Mouse (Mus musculus) neural tube, embryonic 12.5 days (tissue): Measurements from ENCODE around the gene Avil. TPM values are rescaled to one million over a fixed set of nuclear protein-coding genes. Genes with fewer than 3 reads are reported as not detected.

Experiments
- ATAC-seq: fragments of 200-750 bp; cut with Nextera tagmentation; 2 replicates; pipeline ENCODE4 v1.8.0; 2017; ENCODE audit warnings: low read depth, mild to moderate bottlenecking, moderate TSS enrichment, moderate library complexity; ENCODE audit not compliant: low FRiP score
- H3K27ac ChIP-seq: fragments of 300-500 bp; sonication (generic); 2 replicates; pipeline ENCODE4 v1.5.1; 2016
- H3K27me3 ChIP-seq: fragments of 300-500 bp; sonication (generic); replicated peaks from 2 replicates; pipeline ENCODE4 v1.6.1; 2016; ENCODE audit warnings: mild to moderate bottlenecking
- H3K36me3 ChIP-seq: fragments of 300-500 bp; sonication (generic); 2 replicates; pipeline ENCODE4 v1.6.1; 2016; ENCODE audit warnings: mild to moderate bottlenecking
- H3K4me1 ChIP-seq: fragments of 300-500 bp; sonication (generic); 2 replicates; pipeline ENCODE4 v1.6.1; 2016
- H3K4me2 ChIP-seq: fragments of 300-500 bp; sonication (generic); replicated peaks from 2 replicates; pipeline ENCODE4 v1.6.1; 2016; ENCODE audit warnings: mild to moderate bottlenecking
- H3K4me3 ChIP-seq: fragments of 300-500 bp; sonication (generic); 2 replicates; pipeline ENCODE4 v1.5.1; 2016
- H3K9ac ChIP-seq: fragments of 300-500 bp; sonication (generic); 2 replicates; pipeline ENCODE4 v1.6.1; 2016; ENCODE audit warnings: mild to moderate bottlenecking
- H3K9me3 ChIP-seq: fragments of 300-500 bp; sonication (generic); 2 replicates; pipeline ENCODE4 v1.6.1; 2016; ENCODE audit warnings: mild to moderate bottlenecking
- WGBS: fragments of 180-500 bp; shearing (Covaris S2); methylation state at CpG from one replicate; pipeline ENCODE4 v1.1.7; 2016; 5-methylcytosine and 5-hydroxymethylcytosine counted together
- polyA plus RNA-seq: library from polyadenylated mRNA; unstranded; fragments of >200 nt; fragmentation: Nextera tagmentation; extraction: Ambion mirVana; gene quantifications from 2 replicates; pipeline ENCODE4 v1.2.1, GENCODE M21; 2016

The Avil gene
- polyA plus RNA-seq, 1 experiment from 2014 or later, result 10.0 TPM

GRCm38 (mm10) chr10:127001297-127001696, 788 bp downstream of the Avil start:
- no peak for ATAC-seq
- peaks cover 29% of the 10 kb centered on the region for H3K36me3 ChIP-seq
- 86% methylated on average over 9 of the region's 9 CpGs for WGBS
- no peak overlapping the region for H3K9ac ChIP-seq
- H3K27me3 ChIP-seq, result no peaks in the 10 kb centered on the region
- no peak overlapping the region for H3K4me3 ChIP-seq
- H3K27ac ChIP-seq, result no peak overlapping the region
- no peak overlapping the region for H3K4me2 ChIP-seq
- no peaks in the 10 kb centered on the region for H3K4me1 ChIP-seq
- H3K9me3 ChIP-seq, result no peaks in the 10 kb centered on the region

- 91% methylated on average over 1 of the region's 1 CpGs for whole genome bisulfite sequencing
- no peak for ATAC-seq
- no peaks in the 10 kb centered on the region for H3K4me1 ChIP-seq
Measured at GRCm38 (mm10) chr10:127002056-127002455, 1.5 kb downstream of the Avil start.

GRCm38 (mm10) chr10:127002765-127003164, 2.3 kb downstream of the Avil start:
- no peak for ATAC-seq
- Histone ChIP-seq H3K9me3 (no peaks in the 10 kb centered on the region), H3K4me3 (no peak overlapping the region), H3K36me3 (peaks cover 22% of the 10 kb centered on the region), H3K4me2 (no peak overlapping the region), H3K27me3 (no peaks in the 10 kb centered on the region), H3K9ac (no peak overlapping the region), H3K4me1 (no peaks in the 10 kb centered on the region), H3K27ac (no peak overlapping the region)
- WGBS, result 93% methylated on average over 5 of the region's 5 CpGs

More at GRCm38 (mm10) chr10:127002056-127002455, 1.5 kb downstream of the Avil start:
- Histone ChIP-seq H3K27ac (no peak overlapping the region), H3K4me3 (no peak overlapping the region), H3K9me3 (no peaks in the 10 kb centered on the region), H3K9ac (no peak overlapping the region), H3K4me2 (no peak overlapping the region), H3K36me3 (peaks cover 29% of the 10 kb centered on the region), H3K27me3 (no peaks in the 10 kb centered on the region)

- no peak overlapping the region for H3K27ac ChIP-seq
- peaks cover 17% of the 10 kb centered on the region for H3K36me3 ChIP-seq
- no peak for ATAC-seq
- H3K9me3 ChIP-seq, result no peaks in the 10 kb centered on the region
- H3K9ac ChIP-seq, result no peak overlapping the region
- no peak overlapping the region for H3K4me3 ChIP-seq
- no peak overlapping the region for H3K4me2 ChIP-seq
- H3K27me3 ChIP-seq, result no peaks in the 10 kb centered on the region
- no peaks in the 10 kb centered on the region for H3K4me1 ChIP-seq
- 86% methylated on average over 8 of the region's 8 CpGs for WGBS
Measured at GRCm38 (mm10) chr10:127003334-127003733, 2.8 kb downstream of the Avil start.

GRCm38 (mm10) chr10:127003806-127004205, 3.3 kb downstream of the Avil start:
- peaks cover 12% of the 10 kb centered on the region for H3K36me3 ChIP-seq
- H3K4me2 ChIP-seq, result no peak overlapping the region
- no peak for ATAC-seq
- 83% methylated on average over 7 of the region's 7 CpGs for WGBS
- no peak overlapping the region for H3K4me3 ChIP-seq
- H3K9me3 ChIP-seq, result no peaks in the 10 kb centered on the region
- no peak overlapping the region for H3K27ac ChIP-seq
- no peak overlapping the region for H3K9ac ChIP-seq
- no peaks in the 10 kb centered on the region for H3K27me3 ChIP-seq
- H3K4me1 ChIP-seq, result no peaks in the 10 kb centered on the region

GRCm38 (mm10) chr10:127016488-127016887, 16.0 kb downstream of the Avil start:
- WGBS, result 76% methylated on average over 5 of the region's 5 CpGs
- no peak overlapping the region for H3K27ac ChIP-seq
- no peaks in the 10 kb centered on the region for H3K27me3 ChIP-seq
- H3K4me2 ChIP-seq, result no peak overlapping the region
- H3K4me1 ChIP-seq, result no peaks in the 10 kb centered on the region
- no peak overlapping the region for H3K9ac ChIP-seq
- no peak overlapping the region for H3K4me3 ChIP-seq
- no peak for ATAC-seq
- 0 out of 2 replicates have a peak, but pooled peaks cover 2% of the 10 kb centered on the region for H3K36me3 ChIP-seq
- no peaks in the 10 kb centered on the region for H3K9me3 ChIP-seq

- peaks cover 8% of the 10 kb centered on the region for H3K36me3 ChIP-seq
- WGBS, result 10% methylated on average over 2 of the region's 2 CpGs
Measured at GRCm38 (mm10) chr10:127017071-127017470, 16.6 kb downstream of the Avil start.

GRCm38 (mm10) chr10:127018422-127018821, 17.9 kb downstream of the Avil start:
- ATAC-seq, result no peak
- Histone ChIP-seq H3K36me3 (peaks cover 20% of the 10 kb centered on the region), H3K4me3 (no peak overlapping the region), H3K27me3 (no peaks in the 10 kb centered on the region), H3K4me1 (no peaks in the 10 kb centered on the region), H3K27ac (no peak overlapping the region), H3K9me3 (no peaks in the 10 kb centered on the region), H3K9ac (no peak overlapping the region), H3K4me2 (no peak overlapping the region)
- WGBS, result 75% methylated on average over 16 of the region's 16 CpGs

More at GRCm38 (mm10) chr10:127017071-127017470, 16.6 kb downstream of the Avil start:
- Histone ChIP-seq H3K4me2 (no peak overlapping the region), H3K27me3 (no peaks in the 10 kb centered on the region), H3K9me3 (no peaks in the 10 kb centered on the region), H3K9ac (no peak overlapping the region), H3K27ac (no peak overlapping the region), H3K4me3 (no peak overlapping the region), H3K4me1 (no peaks in the 10 kb centered on the region)
- no peak for ATAC-seq

- H3K36me3 ChIP-seq, result peaks cover 31% of the 10 kb centered on the region
- H3K27ac ChIP-seq, result no peak within 1 kb of the TSS
- H3K4me3 ChIP-seq, result peak within 1 kb of the TSS; percentile 75
- H3K4me2 ChIP-seq, result peak within 1 kb of the TSS; percentile 91
- 5% methylated on average over 56 of the region's 56 CpGs for WGBS
- ATAC-seq, result peak; percentile 83
- H3K9ac ChIP-seq, result peak within 1 kb of the TSS; percentile 85
- no peaks in the 10 kb centered on the region for H3K27me3 ChIP-seq
- no peaks in the 10 kb centered on the region for H3K9me3 ChIP-seq
- peaks cover 9% of the 10 kb centered on the region; the same call in 1 of the 2 replicates for H3K4me1 ChIP-seq
Measured at GRCm38 (mm10) chr10:127030336-127031296, 30.1 kb downstream of the Avil start, which contains the start of gene Tsfm. Gene Tsfm, minus strand, starts transcription at chr10:127030840.

GRCm38 (mm10) chr10:127033301-127033741, 32.8 kb downstream of the Avil start:
- no peak overlapping the region for H3K4me2 ChIP-seq
- H3K4me1 ChIP-seq, result peaks cover 9% of the 10 kb centered on the region; the same call in 1 of the 2 replicates
- H3K9ac ChIP-seq, result no peak overlapping the region
- H3K9me3 ChIP-seq, result no peaks in the 10 kb centered on the region
- H3K27ac ChIP-seq, result no peak overlapping the region
- no peak for ATAC-seq
- WGBS, result 85% methylated on average over 8 of the region's 8 CpGs
- peaks cover 4% of the 10 kb centered on the region for H3K36me3 ChIP-seq
- H3K4me3 ChIP-seq, result no peak overlapping the region
- H3K27me3 ChIP-seq, result no peaks in the 10 kb centered on the region

- H3K4me2 ChIP-seq, result no peak overlapping the region
- no peak overlapping the region for H3K9ac ChIP-seq
- peaks cover 4% of the 10 kb centered on the region; the same call in 1 of the 2 replicates for H3K27me3 ChIP-seq
- H3K27ac ChIP-seq, result no peak overlapping the region
- peaks cover 5% of the 10 kb centered on the region; the same call in 1 of the 2 replicates for H3K4me1 ChIP-seq
- no peaks in the 10 kb centered on the region for H3K9me3 ChIP-seq
- H3K4me3 ChIP-seq, result no peak overlapping the region
- ATAC-seq, result no peak
- no peaks in the 10 kb centered on the region for H3K36me3 ChIP-seq
- WGBS, result 88% methylated on average over 12 of the region's 12 CpGs
Measured at GRCm38 (mm10) chr10:127036273-127036672, 35.8 kb downstream of the Avil start.

- 72% methylated on average over 12 of the region's 12 CpGs for WGBS
- Histone ChIP-seq H3K9ac (no peak overlapping the region), H3K36me3 (no peaks in the 10 kb centered on the region), H3K27me3 (peaks cover 4% of the 10 kb centered on the region; the same call in 1 of the 2 replicates), H3K27ac (no peak overlapping the region), H3K9me3 (no peaks in the 10 kb centered on the region), H3K4me2 (no peak overlapping the region), H3K4me3 (no peak overlapping the region), H3K4me1 (peaks cover 11% of the 10 kb centered on the region)
- ATAC-seq, result no peak
Measured at GRCm38 (mm10) chr10:127037641-127038040, 37.1 kb downstream of the Avil start.
